Comparison of ENCODE assay signal across 8 mouse cellular contexts in the genomic region with DNA sequence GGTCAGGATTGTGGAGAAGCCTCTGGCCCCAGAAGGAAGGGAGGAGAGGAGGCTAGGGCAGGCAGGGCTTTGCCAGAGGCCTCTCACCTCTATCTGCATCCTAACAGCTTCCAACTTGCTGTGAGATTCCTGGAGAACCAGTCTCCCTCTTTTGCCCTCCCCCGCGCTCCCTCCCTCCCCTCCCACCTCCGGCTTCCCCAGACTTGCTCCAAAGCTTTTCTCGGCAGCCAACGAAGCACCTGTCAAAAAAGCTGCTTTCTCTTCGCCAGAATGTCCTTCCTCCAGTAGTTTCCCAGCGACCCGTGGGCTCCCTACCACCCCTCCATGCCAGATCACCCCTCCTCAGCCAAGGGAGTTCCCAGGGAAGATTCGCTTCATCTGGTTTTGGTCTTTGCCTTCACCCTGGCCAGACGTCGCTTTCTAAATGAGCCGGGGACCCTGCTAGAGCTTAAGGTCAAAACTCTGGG. TPM values are rescaled to one million over a fixed set of nuclear protein-coding genes. Genes with fewer than 3 reads are reported as not detected.
DNase-seq lines count a peak whose midpoint lies in the region; ATAC-seq and TF ChIP-seq lines count a peak whose summit lies in the region.

No protein-coding gene starts in this region.

- no peak for TF ChIP-seq CTCF in left cerebral cortex, adult 2 months (IDR thresholded peaks at IDR 0.05)
- TF ChIP-seq CTCF in embryonic fibroblast, embryonic 13.5 days (IDR thresholded peaks at IDR 0.05; ENCODE audit: borderline replicate concordance, insufficient read depth, low read length), result no peak

- 1% methylated on average over 12 of the region's 12 CpGs for WGBS in kidney, embryonic 16.5 days

- peak overlapping the region; percentile 83 for H3K9ac ChIP-seq in kidney, embryonic 16.5 days (replicated peaks; ENCODE audit: low read length)

- no peak overlapping the region for H3ac ChIP-seq in myocyte (ENCODE audit: control insufficient read depth, insufficient read length)

- no peak for DNase-seq in left cerebral cortex, adult 2 months (ENCODE audit: extremely low spot score in 1 of 2, low spot score in 2 of 2)
- no peak for DNase-seq in left cerebral cortex, postnatal 14 days (ENCODE audit: low spot score in 2 of 2)
- no peak for DNase-seq in left cerebral cortex, postnatal 10 days (ENCODE audit: extremely low spot score in 1 of 2, low spot score in 2 of 2)
- no peak for DNase-seq in heart, adult 11 months

- ATAC-seq in kidney, embryonic 16.5 days (ENCODE audit: low FRiP score, low TSS enrichment), result no peak
- ATAC-seq in CD4-positive, CD25-positive, alpha-beta regulatory T cell, adult 4 months, result no peak

- peak overlapping the region; percentile 83 for H3K4me2 ChIP-seq in kidney, embryonic 16.5 days (replicated peaks; ENCODE audit: low read depth, low read length)
- H3K4me2 ChIP-seq in myocyte (ENCODE audit: low read depth), result peak overlapping the region; percentile 62

- peak overlapping the region; percentile 70 for H3K4me3 ChIP-seq in left cerebral cortex, adult 2 months
- H3K4me3 ChIP-seq in embryonic fibroblast, embryonic 13.5 days (ENCODE audit: insufficient read depth, low read length), result peak overlapping the region; percentile 74
- peak overlapping the region; percentile 75 for H3K4me3 ChIP-seq in kidney, embryonic 16.5 days (ENCODE audit: low read length)
- H3K4me3 ChIP-seq in myocyte, result no peak overlapping the region

- intact Hi-C loops in left cerebral cortex, adult 2 months (cut with DNase I), result loop anchor here (5.0 kb wide), 2 partner anchors 47 to 122 kb away; no protein-coding TSS in a partner anchor
- intact Hi-C loops in left cerebral cortex, postnatal 14 days (cut with DNase I), result loop anchor here (5.0 kb wide), 2 partner anchors 52 to 122 kb away; no protein-coding TSS in a partner anchor
- intact Hi-C loops in left cerebral cortex, postnatal 10 days (cut with DNase I), result no loop called here

- H3K27me3 ChIP-seq in kidney, embryonic 16.5 days (ENCODE audit: insufficient read depth, low read length), result peaks cover 4% of the 10 kb centered on the region; the same call in 1 of the 2 replicates
- no peaks in the 10 kb centered on the region for H3K27me3 ChIP-seq in myocyte (ENCODE audit: control insufficient read depth, insufficient read depth, insufficient read length)

- H3K9me3 ChIP-seq in kidney, embryonic 16.5 days (ENCODE audit: low read length), result no peaks in the 10 kb centered on the region

- no peaks in the 10 kb centered on the region for H3K79me2 ChIP-seq in myocyte (ENCODE audit: control insufficient read depth, insufficient read depth)

- H3K27ac ChIP-seq in left cerebral cortex, adult 2 months, result peak overlapping the region; percentile 85
- no peak overlapping the region for H3K27ac ChIP-seq in embryonic fibroblast, embryonic 13.5 days (ENCODE audit: insufficient read depth, low read length)
- peak overlapping the region; percentile 68 for H3K27ac ChIP-seq in kidney, embryonic 16.5 days (ENCODE audit: low read length)

- H3K36me3 ChIP-seq in kidney, embryonic 16.5 days (ENCODE audit: insufficient read depth, low read length), result no peaks in the 10 kb centered on the region
- no peaks in the 10 kb centered on the region for H3K36me3 ChIP-seq in myocyte (ENCODE audit: control insufficient read depth, insufficient read depth)

- peaks cover 15% of the 10 kb centered on the region for H3K4me1 ChIP-seq in embryonic fibroblast, embryonic 13.5 days (ENCODE audit: control insufficient read depth, insufficient read depth, low read length)
- H3K4me1 ChIP-seq in kidney, embryonic 16.5 days (ENCODE audit: insufficient read depth, low read length), result peaks cover 21% of the 10 kb centered on the region; the same call in 1 of the 2 replicates

- no peak for TF ChIP-seq POLR2A in embryonic fibroblast, embryonic 13.5 days (IDR thresholded peaks at IDR 0.05; ENCODE audit: low read depth, low read length)
- TF ChIP-seq POLR2A in myocyte (IDR thresholded peaks at IDR 0.05; ENCODE audit: insufficient read length, low read depth), result no peak

TF ChIP-seq in myocyte, 11 proteins besides CTCF, POLR2A, EP300 and RAD21:
- TF ChIP-seq CEBPB (IDR thresholded peaks at IDR 0.05; ENCODE audit: insufficient read depth, poor library complexity, severe bottlenecking), result no peak
- no peak for TF ChIP-seq E2F4 (IDR thresholded peaks at IDR 0.05; ENCODE audit: insufficient read depth)
- TF ChIP-seq POLR2AphosphoS2 (IDR thresholded peaks at IDR 0.05; ENCODE audit: insufficient read length, low read depth), result no peak
- no peak for TF ChIP-seq SRF (IDR thresholded peaks at IDR 0.05; ENCODE audit: control insufficient read depth, insufficient read length, low read depth)
- TF ChIP-seq MYOD1 (IDR thresholded peaks at IDR 0.05; ENCODE audit: control insufficient read depth in 1 of 3, insufficient read length in 2 of 3, low read depth in 2 of 3), result no peak
- TF ChIP-seq TCF12 (IDR thresholded peaks at IDR 0.05; ENCODE audit: insufficient read depth, poor library complexity, severe bottlenecking), result no peak
- no peak for TF ChIP-seq MYOG (IDR thresholded peaks at IDR 0.05; ENCODE audit: control insufficient read depth in 1 of 3, insufficient read depth in 1 of 3, insufficient read length in 2 of 3, low read depth in 2 of 3)
- no peak for TF ChIP-seq TCF3 (IDR thresholded peaks at IDR 0.05; ENCODE audit: insufficient read length, low read depth)
- no peak for TF ChIP-seq MAX (IDR thresholded peaks at IDR 0.05; ENCODE audit: low read depth)
- TF ChIP-seq REST (IDR thresholded peaks at IDR 0.05; ENCODE audit: insufficient read depth, insufficient read length), result no peak
- TF ChIP-seq USF1 (IDR thresholded peaks at IDR 0.05; ENCODE audit: low read depth), result no peak

RNA-seq across cellular contexts. Expression of gene Wwc1, which starts 1.0 kb away (rescaled TPM):
- 100 to 1,000 TPM; 121 to 137 TPM for total RNA-seq in left cerebral cortex, adult 2 months (2021)
- total RNA-seq in left cerebral cortex, postnatal 14 days (2021), result 100 to 1,000 TPM; 151 to 159 TPM
- 4.2 and 6.2 TPM in 2 replicates for polyA plus RNA-seq in embryonic fibroblast, embryonic 13.5 days (2011; ENCODE audit: insufficient read length, low read depth, missing spikeins)
- polyA plus RNA-seq in kidney, embryonic 16.5 days (2015; fragmentation: Nextera tagmentation; extraction: Ambion mirVana), result 5.9 and 8.3 TPM in 2 replicates
- polyA plus RNA-seq in myocyte (2012; fragmentation: generic; extraction: Trizol), result 1.2 TPM
- polyA plus RNA-seq in CD4-positive, CD25-positive, alpha-beta regulatory T cell, adult 4 months (2017; shearing (Covaris generic)), result under 1 TPM in 1 of 2 experiments, not detected in 1; 0.12 TPM
- 100 to 1,000 TPM; 127 to 158 TPM for total RNA-seq in left cerebral cortex, postnatal 10 days (2021)
